Mouse (Mus musculus) regulatory T cell (primary cell): ENCODE measurements around the gene Kndc1.

Experiments used
- in situ Hi-C: fragments of 300-600 bp; cut with MboI, MseI; formaldehyde crosslinking; loops from one replicate; pipeline ENCODE4 v1.15.1; 2025; ENCODE audit warnings: high pct_unique_total_duplicates

The Kndc1 gene

DNA sequence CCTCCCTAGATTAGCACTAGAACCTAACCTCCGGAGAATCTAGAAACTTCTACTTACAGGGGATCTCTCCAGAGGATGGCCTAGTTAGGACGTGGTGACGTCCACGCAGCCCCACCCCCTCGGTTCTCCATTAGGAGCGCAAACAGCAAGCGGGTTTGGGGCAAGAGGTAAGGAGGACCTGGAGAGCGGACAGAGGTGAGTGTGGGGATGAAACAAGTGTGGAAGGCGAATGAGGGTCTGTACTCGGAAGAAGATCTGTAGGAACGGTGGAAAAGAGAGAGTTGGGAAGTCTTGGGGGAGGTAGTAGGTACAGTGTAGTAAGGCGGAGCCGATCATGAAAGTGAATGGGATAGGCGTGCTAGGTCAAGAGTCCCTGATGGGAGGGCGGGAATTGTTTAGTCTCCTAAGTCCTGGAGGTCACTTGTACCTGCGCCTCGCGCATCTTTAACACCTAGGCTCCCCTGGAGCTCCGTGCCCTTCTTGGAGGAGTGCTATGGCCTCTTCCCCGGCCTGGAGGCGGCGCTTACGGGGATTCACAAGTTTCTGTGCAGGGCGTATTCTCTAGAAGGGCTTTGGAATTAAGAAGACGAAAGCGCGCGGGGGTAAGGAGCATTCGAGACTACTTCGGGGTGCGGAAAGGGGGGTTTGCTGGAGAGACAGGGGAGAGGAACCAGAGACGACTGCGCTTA, 55.9 kb downstream of the Kndc1 start:
- in situ Hi-C loops, result no loop called here

DNA sequence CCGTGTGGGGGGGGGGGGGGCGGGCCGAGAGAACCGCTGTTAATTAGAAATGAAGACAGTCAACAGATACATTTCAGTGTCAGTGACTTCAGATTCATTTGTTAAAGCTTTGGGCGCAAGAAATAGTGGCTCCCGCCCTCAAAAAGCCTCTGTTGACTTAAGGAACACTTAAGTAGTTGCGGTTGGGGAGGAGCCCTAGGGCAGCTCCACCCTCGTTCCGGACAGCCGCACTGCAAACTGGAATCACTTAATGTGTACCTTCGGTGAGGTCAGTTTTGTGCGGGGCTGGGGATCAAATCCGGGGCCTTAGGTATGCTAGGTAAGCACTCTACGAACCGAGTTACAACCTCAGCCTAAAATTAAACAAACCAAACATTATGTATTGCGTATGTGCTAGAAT, 56.6 kb downstream of the Kndc1 start:
- in situ Hi-C loops, result no loop called here

DNA sequence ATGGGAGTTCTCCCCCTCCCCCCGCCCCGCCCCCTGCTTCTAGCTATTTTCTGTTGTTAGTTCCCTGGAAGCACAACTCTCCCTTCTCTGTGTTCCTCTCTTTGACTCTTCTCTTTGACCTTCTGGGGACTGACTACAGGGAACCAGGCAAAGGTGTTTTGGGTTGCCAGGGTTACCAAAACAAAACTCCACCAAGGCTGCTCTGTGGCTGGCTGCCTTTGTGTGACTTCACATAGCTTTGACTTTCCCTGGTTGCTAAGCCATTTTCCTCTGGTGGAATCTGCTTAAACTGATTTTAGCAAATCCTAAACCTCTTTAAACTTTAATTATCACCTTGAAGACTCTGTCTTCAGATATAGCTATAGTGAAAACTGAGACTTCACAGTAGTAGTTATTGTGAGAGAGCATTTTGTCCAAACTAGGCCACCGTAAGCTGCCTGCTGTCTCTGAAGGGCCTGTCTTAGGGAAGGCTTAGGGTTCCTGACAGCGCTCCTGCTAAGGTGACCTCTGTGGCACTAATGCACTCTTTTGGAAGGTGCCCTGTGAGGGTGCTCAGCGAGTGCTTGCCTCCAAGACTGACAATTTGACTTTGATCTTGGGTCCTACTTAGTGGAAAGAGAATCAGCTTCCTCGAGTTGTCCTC, 57.6 kb downstream of the Kndc1 start:
- in situ Hi-C loops, result no loop called here

DNA sequence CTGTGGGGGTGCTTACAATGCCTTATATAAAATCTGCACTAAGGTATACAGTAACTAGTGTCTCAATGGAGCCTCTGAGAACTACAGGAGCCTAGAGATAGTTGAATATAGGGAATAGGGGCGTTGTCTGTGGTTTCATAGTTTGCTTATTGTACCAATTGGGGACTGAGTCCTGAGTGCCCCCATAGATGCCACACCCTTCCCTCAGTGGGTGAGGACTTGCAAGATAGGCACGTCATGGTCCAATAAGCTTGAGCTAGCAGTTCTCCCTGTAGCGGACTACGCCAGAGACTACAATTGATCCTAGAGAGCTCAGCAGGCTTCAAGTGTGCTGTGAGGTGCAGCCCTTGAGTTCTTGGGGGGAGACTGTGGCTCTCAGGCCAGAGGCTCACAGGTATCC, 61.0 kb downstream of the Kndc1 start:
- in situ Hi-C loops, result loop anchor here (5.0 kb wide), 1 partner anchor 102 kb away; no protein-coding TSS in a partner anchor

DNA sequence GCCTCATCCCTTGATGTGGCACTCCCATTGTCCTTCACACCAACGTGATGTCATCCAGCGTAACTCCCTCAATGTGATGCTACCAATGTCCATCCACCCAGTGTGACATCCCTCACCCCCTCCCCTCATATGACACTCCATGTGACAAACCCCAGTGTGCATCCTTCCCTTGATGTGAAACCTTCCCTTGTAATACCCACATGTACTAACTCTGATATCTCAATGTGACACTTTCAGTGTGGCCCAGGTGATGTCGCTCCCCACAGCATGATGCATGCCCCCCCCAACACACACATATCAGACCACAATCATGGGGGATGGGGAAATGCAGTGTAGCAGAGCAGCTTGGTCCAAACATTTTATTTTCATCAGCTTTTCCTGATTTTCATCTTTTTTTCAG, 62.2 kb downstream of the Kndc1 start:
- in situ Hi-C loops, result loop anchor here (5.0 kb wide), 1 partner anchor 101 kb away; no protein-coding TSS in a partner anchor

- in situ Hi-C loops, result loop anchor here (5.0 kb wide), 1 partner anchor 100 kb away; no protein-coding TSS in a partner anchor
These were observed 62.9 kb downstream of the Kndc1 start for GRCm38 (mm10) chr7:139957437-139957836.

DNA sequence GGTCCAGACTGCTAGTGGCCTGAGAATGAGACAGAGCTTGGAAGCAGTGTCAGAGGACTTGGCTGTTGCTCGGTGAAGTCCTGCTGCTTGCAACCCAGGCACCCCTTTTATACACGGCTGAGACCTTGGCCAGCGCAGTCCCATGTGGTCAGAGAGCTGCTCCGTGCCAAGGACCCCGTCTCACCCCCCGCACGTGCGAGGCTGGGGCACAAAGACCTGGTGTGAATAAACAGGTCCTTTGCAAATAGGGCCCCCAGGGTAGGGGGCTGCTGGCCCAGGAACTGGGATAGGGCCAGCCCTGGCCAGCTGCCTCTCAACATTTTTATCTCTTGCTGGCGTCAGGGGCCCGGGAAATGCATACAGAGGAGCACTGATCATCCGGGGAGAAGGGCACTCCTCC, 63.5 kb downstream of the Kndc1 start:
- in situ Hi-C loops, result loop anchor here (5.0 kb wide), 1 partner anchor 99 kb away; no protein-coding TSS in a partner anchor

- in situ Hi-C loops, result no loop called here
These were observed 66.6 kb downstream of the Kndc1 start for GRCm38 (mm10) chr7:139961141-139961540.

- in situ Hi-C loops, result no loop called here
These were observed 69.3 kb downstream of the Kndc1 start for GRCm38 (mm10) chr7:139963814-139964213.

- in situ Hi-C loops, result loop anchor here (5.0 kb wide), 1 partner anchor 70 kb away; the partner anchor contains the start of genes Tubgcp2 and Zfp511
These were observed 72.7 kb downstream of the Kndc1 start for GRCm38 (mm10) chr7:139967175-139967574.

GRCm38 (mm10) chr7:139968428-139968827, 73.9 kb downstream of the Kndc1 start:
- in situ Hi-C loops, result loop anchor here (5.0 kb wide), 1 partner anchor 69 kb away; the partner anchor contains the start of genes Tubgcp2 and Zfp511

DNA sequence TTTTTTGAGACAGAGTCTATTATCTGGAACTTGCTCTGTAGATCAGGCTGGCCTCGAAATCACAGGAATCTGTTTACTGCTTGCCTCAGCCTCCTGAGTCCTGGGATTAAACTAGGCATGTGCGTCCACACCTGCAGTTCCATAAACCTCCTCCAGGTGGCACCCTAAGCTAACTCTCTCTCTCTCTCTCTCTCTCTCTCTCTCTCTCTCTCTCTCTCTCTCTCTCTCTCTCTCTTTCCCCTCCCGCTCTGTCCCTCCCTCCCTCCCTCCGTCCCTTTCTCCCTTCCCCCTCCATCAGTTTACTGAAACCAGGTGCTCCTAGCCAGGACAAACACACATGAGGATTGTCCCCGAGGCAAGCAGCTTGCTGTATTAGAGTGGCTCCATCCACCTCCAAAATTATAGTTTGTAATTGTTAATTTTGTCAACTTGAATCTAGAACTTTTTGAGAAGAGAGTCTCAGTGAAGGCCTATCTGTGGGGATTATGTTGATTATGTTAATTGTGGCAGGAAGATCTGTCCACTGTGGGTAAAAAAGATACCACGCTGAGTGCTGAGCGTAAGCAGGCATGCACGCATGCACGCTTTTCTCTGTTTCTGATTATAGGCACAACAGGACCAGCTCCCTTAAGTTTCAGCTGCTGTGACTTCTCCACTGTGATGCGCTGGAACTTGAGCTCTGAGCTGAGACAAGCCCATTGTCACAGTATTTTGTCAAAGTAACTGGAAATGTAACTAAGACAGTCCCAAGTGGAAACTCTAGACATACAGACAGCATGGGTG, 75.0 kb downstream of the Kndc1 start:
- in situ Hi-C loops, result loop anchor here (5.0 kb wide), 1 partner anchor 68 kb away; the partner anchor contains the start of genes Tubgcp2 and Zfp511

- in situ Hi-C loops, result no loop called here
These were observed 75.9 kb downstream of the Kndc1 start for GRCm38 (mm10) chr7:139970216-139970919.

DNA sequence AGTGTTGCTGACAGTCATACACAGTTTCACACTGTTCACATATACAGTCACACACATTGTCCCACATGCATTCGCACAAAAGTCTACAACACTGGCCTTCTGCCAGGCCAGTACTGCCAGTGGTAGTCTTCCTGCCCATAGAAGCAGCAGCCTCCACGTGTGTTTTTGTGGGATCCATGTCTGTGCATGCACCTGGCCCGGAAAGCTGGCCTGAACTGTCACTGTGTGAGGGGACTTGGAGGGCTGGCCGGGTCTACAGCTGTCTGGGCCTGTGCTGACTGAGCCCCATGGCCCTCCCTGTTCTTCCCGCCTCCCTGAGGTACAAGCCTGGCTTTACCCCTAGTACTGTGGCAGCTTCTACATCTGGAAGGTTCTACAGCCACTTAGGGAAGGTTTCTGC, 76.5 kb downstream of the Kndc1 start:
- in situ Hi-C loops, result no loop called here

GRCm38 (mm10) chr7:139971436-139971835, 76.9 kb downstream of the Kndc1 start:
- in situ Hi-C loops, result no loop called here

DNA sequence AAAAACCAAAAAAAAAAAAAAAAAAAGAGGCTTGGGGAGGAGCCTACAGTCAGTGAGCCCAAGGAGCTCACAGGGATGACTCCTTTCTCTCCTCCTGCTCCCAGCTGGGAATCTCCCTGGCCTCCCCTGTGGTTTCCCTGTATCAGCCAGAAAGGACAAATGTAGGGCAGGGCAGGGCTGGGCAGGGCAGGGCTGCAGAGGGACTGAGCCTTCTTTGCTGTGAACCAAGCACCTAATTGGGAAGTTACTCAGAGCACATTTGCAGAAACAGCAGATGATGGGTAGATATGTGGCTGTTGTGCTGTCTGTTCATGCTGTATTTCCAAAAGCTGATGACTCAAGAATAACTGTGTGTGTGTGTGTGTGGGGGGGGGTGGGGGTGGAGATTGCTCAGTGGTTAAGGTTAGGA, 78.4 kb downstream of the Kndc1 start:
- in situ Hi-C loops, result no loop called here

GRCm38 (mm10) chr7:139974307-139974706, 79.8 kb downstream of the Kndc1 start:
- in situ Hi-C loops, result no loop called here

GRCm38 (mm10) chr7:139975471-139975870, 81.0 kb downstream of the Kndc1 start:
- in situ Hi-C loops, result no loop called here

DNA sequence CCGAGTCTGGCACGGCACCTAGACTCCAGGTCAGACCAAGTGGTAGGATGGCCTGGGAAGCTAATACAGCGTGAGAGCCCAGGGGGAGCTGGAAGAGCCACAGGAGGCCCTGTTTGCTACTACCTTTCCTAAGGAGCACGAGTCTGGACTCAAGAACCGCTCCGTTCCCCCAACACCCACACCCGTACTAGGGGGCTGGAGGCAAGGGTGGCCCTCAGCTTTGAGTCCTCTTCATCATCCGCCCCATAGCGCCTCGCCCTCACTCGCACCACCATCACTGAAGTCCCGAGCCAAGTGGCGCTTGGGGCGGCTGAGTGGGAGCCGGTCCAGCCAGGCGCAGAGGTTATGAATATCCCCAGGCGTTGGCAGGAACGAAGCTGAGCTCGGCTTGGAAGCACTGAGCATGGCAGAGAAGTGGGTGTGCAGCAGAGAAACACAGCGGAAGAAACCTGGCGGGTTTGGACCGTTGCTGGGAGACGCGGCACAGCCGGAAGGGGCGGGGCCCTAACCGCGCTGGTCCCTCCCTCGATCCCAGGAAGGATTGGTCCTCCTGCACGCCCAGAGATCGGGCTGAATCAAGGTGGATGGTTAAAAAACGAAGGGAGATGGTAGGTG, 83.9 kb downstream of the Kndc1 start, which contains the start of gene 6430531B16Rik:
6430531B16Rik (minus strand) TSS at position 478 of the 615 bp plus-strand sequence.
- in situ Hi-C loops, result no loop called here

GRCm38 (mm10) chr7:139979011-139979719, 84.7 kb downstream of the Kndc1 start:
- in situ Hi-C loops, result no loop called here
